Comparison of ENCODE assay signal across 8 mouse cellular contexts in the genomic region with DNA sequence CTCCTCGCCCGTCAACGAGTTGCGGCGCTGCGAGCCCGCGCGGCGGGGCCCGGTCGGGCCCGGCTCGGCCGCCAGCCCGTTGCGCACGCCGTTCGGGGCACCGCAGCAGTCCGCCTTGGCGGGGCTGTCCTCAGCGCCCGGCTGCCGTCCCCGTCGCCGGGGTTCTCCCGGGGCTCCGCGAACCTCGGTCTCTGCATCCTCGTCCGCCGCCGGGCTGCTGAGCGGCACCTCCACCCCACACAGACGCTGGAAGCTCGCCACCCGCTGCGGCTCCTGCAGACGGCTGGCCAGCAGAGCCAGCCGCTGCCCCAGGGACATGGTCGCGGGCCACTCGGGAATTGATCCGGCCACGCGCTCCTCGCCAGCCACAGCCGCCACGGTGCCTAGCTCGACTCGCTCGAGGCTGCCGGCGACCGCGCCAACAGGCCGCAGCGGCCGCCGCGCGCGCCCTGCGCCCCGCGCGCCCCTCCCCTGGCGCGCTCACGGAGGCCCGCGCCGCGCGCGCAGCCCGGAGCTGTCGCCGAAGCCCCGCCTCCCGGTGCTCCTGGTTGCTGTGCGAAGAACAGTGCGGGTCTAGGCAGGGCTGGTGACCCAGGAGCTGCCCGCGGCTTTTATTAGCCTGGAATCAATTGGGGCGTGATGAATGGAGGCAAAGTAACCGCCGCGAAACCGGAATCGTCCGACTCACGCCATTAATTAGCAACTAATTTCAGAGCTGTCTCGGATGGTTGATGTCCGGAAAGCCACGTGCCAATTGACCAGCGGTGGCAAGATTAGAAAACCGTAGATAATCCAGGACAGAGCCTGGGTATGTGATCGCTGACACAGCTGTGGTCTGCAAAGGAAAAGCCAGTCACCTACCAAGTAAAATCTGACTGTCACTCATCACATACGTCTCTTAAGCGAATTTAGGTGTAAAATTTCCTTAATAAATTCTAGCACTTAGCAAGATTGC. TPM values are rescaled to one million over a fixed set of nuclear protein-coding genes. Genes with fewer than 3 reads are reported as not detected.
DNase-seq lines count a peak whose midpoint lies in the region; ATAC-seq and TF ChIP-seq lines count a peak whose summit lies in the region.

Gene Sgpp1, minus strand, starts transcription at position 484 of the 955 bp plus-strand sequence.

- no peaks in the 10 kb centered on the region for H3K36me3 ChIP-seq in embryonic facial prominence, embryonic 14.5 days (ENCODE audit: control insufficient read depth, insufficient read depth, low read length)
- 0 out of 2 replicates have a peak, but pooled peaks cover 3% of the 10 kb centered on the region for H3K36me3 ChIP-seq in heart, adult 2 months (ENCODE audit: control insufficient read depth, insufficient read depth, low read length)
- H3K36me3 ChIP-seq in kidney, adult 2 months (ENCODE audit: control insufficient read depth, insufficient read depth, low read length) = no peaks in the 10 kb centered on the region
- no peaks in the 10 kb centered on the region for H3K36me3 ChIP-seq in limb, embryonic 11.5 days (ENCODE audit: control insufficient read depth, insufficient read depth, low read length)
- no peaks in the 10 kb centered on the region for H3K36me3 ChIP-seq in midbrain, embryonic 13.5 days

- H3K4me1 ChIP-seq in embryonic facial prominence, embryonic 14.5 days (ENCODE audit: control insufficient read depth, insufficient read depth, low read length) = peaks cover 8% of the 10 kb centered on the region
- H3K4me1 ChIP-seq in heart, adult 2 months (ENCODE audit: control insufficient read depth, insufficient read depth, low read length) = peaks cover 5% of the 10 kb centered on the region
- peaks cover 6% of the 10 kb centered on the region; the same call in 1 of the 2 replicates for H3K4me1 ChIP-seq in kidney, adult 2 months (ENCODE audit: control insufficient read depth, insufficient read depth, low read length)
- H3K4me1 ChIP-seq in limb, embryonic 11.5 days (ENCODE audit: control insufficient read depth, insufficient read depth, low read length) = 0 out of 2 replicates have a peak, but pooled peaks cover 4% of the 10 kb centered on the region
- H3K4me1 ChIP-seq in midbrain, embryonic 13.5 days (replicated peaks) = peaks cover 27% of the 10 kb centered on the region

- peak within 1 kb of the TSS; percentile 93 for H3K9ac ChIP-seq in embryonic facial prominence, embryonic 14.5 days (ENCODE audit: low read depth, low read length)
- peak within 1 kb of the TSS; percentile 93 for H3K9ac ChIP-seq in heart, adult 2 months (ENCODE audit: low read depth, low read length)
- H3K9ac ChIP-seq in limb, embryonic 11.5 days (ENCODE audit: low read length) = peak within 1 kb of the TSS; percentile 90
- H3K9ac ChIP-seq in midbrain, embryonic 13.5 days (replicated peaks) = peak within 1 kb of the TSS; percentile 90

- TF ChIP-seq CTCF in heart, adult 2 months (IDR thresholded peaks at IDR 0.05) = no peak
- no peak for TF ChIP-seq CTCF in kidney, adult 2 months (conservative IDR thresholded peaks at IDR 0.05; ENCODE audit: insufficient read depth, insufficient read length, low read depth, low read length)

- H3K27ac ChIP-seq in embryonic facial prominence, embryonic 14.5 days (replicated peaks; ENCODE audit: low read depth, low read length) = peak within 1 kb of the TSS; percentile 70
- peak within 1 kb of the TSS; percentile 88 for H3K27ac ChIP-seq in heart, adult 2 months
- H3K27ac ChIP-seq in kidney, adult 2 months (ENCODE audit: insufficient read depth, low read depth, low read length) = peak within 1 kb of the TSS; percentile 94
- H3K27ac ChIP-seq in limb, embryonic 11.5 days (replicated peaks; ENCODE audit: low read depth, low read length) = no peak within 1 kb of the TSS
- H3K27ac ChIP-seq in midbrain, embryonic 13.5 days = peak within 1 kb of the TSS; percentile 78

- peak within 1 kb of the TSS; percentile 98 for H3K4me2 ChIP-seq in embryonic facial prominence, embryonic 14.5 days (ENCODE audit: low read depth, low read length)
- peak within 1 kb of the TSS; percentile 96 for H3K4me2 ChIP-seq in limb, embryonic 11.5 days (ENCODE audit: low read depth, severe bottlenecking)
- peak within 1 kb of the TSS; percentile 97 for H3K4me2 ChIP-seq in midbrain, embryonic 13.5 days (replicated peaks)

- H3K4me3 ChIP-seq in embryonic facial prominence, embryonic 14.5 days (ENCODE audit: low read depth, low read length) = peak within 1 kb of the TSS; percentile 90
- peak within 1 kb of the TSS; percentile 88 for H3K4me3 ChIP-seq in heart, adult 2 months
- peak within 1 kb of the TSS; percentile 100 for H3K4me3 ChIP-seq in kidney, adult 2 months (ENCODE audit: insufficient read depth, low read depth, low read length)
- H3K4me3 ChIP-seq in limb, embryonic 11.5 days (ENCODE audit: low read depth, low read length) = peak within 1 kb of the TSS; percentile 68
- peak within 1 kb of the TSS; percentile 78 for H3K4me3 ChIP-seq in midbrain, embryonic 13.5 days (replicated peaks)

- peaks cover 2% of the 10 kb centered on the region; the same call in 1 of the 2 replicates for H3K79me2 ChIP-seq in heart, adult 2 months (replicated peaks; ENCODE audit: control insufficient read depth, insufficient read depth, low read length)

- TF ChIP-seq POLR2A in heart, adult 2 months (IDR thresholded peaks at IDR 0.05; ENCODE audit: insufficient read depth, low read depth, low read length) = 0 out of 2 replicates have a peak, but pooled peaks have one; percentile 37
- TF ChIP-seq POLR2A in kidney, adult 2 months (IDR thresholded peaks at IDR 0.05; ENCODE audit: low read depth, low read length) = no peak

- intact Hi-C loops in heart, adult 2 months (cut with DNase I) = loop anchor here (2.0 to 5.0 kb wide), 3 partner anchors 35 to 138 kb away; partner anchors contain the start of gene Ppp2r5e

- DNase-seq in 3134 (ENCODE audit: extremely low read depth, insufficient read length, low spot score) = peak; percentile 83
- DNase-seq in adrenal gland, postnatal 36 days = peak; percentile 92 to 95
- peak; percentile 93 for DNase-seq in embryonic facial prominence, embryonic 14.5 days (ENCODE audit: low spot score)
- DNase-seq in heart, adult 2 months = peak; percentile 88 to 91
- DNase-seq in kidney, adult 2 months = peak; percentile 93
- peak; percentile 85 for DNase-seq in limb, embryonic 11.5 days (ENCODE audit: low spot score)
- peak; percentile 76 for DNase-seq in spleen, adult 12 weeks (ENCODE audit: low spot score)

- TF ChIP-seq EP300 in heart, adult 2 months (IDR thresholded peaks at IDR 0.05; ENCODE audit: insufficient read depth, low read depth, low read length) = no peak

- peak; percentile 95 for ATAC-seq in embryonic facial prominence, embryonic 14.5 days (ENCODE audit: low read depth)
- peak; percentile 90 for ATAC-seq in limb, embryonic 11.5 days (ENCODE audit: insufficient number of reproducible peaks, low FRiP score, low TSS enrichment, low read depth)
- peak; percentile 97 for ATAC-seq in midbrain, embryonic 13.5 days

- H3K27me3 ChIP-seq in embryonic facial prominence, embryonic 14.5 days (replicated peaks; ENCODE audit: control insufficient read depth, insufficient read depth, low read length) = no peaks in the 10 kb centered on the region
- H3K27me3 ChIP-seq in heart, adult 2 months (ENCODE audit: control insufficient read depth, insufficient read depth, low read length) = no peaks in the 10 kb centered on the region
- no peaks in the 10 kb centered on the region for H3K27me3 ChIP-seq in kidney, adult 2 months (replicated peaks; ENCODE audit: control insufficient read depth, insufficient read depth, low read length)
- no peaks in the 10 kb centered on the region for H3K27me3 ChIP-seq in limb, embryonic 11.5 days (ENCODE audit: control insufficient read depth, insufficient read depth, low read length)
- peaks cover 15% of the 10 kb centered on the region; the same call in 1 of the 2 replicates for H3K27me3 ChIP-seq in midbrain, embryonic 13.5 days

- 2% methylated on average over 28 of the region's 105 CpGs for WGBS in embryonic facial prominence, embryonic 14.5 days
- WGBS in heart, adult 2 months = 2% methylated on average over 79 of the region's 105 CpGs
- whole genome bisulfite sequencing in kidney, adult 2 months = under 1% methylated on average over 105 of the region's 105 CpGs
- WGBS in limb, embryonic 11.5 days = under 1% methylated on average over 91 of the region's 105 CpGs
- WGBS in midbrain, embryonic 13.5 days = under 1% methylated on average over 100 of the region's 105 CpGs

- H3K9me3 ChIP-seq in embryonic facial prominence, embryonic 14.5 days (ENCODE audit: control insufficient read depth, low read length) = no peaks in the 10 kb centered on the region
- H3K9me3 ChIP-seq in limb, embryonic 11.5 days (ENCODE audit: control insufficient read depth, low read length) = no peaks in the 10 kb centered on the region
- no peaks in the 10 kb centered on the region for H3K9me3 ChIP-seq in midbrain, embryonic 13.5 days

RNA-seq across cellular contexts. Expression of gene Sgpp1, which starts in this region (rescaled TPM):
- total RNA-seq in adrenal gland, postnatal 36 days (2021) = 100 to 1,000 TPM; 120 to 197 TPM
- 28.1 and 31.6 TPM in 2 replicates for polyA plus RNA-seq in embryonic facial prominence, embryonic 14.5 days (2014; fragmentation: Nextera tagmentation; extraction: Ambion mirVana)
- 10 to 100 TPM; 21.3 to 22.5 TPM for total RNA-seq in heart, adult 2 months (2021)
- 17.1 and 31.1 TPM in 2 replicates for polyA plus RNA-seq in heart, adult 2 months (2012; rRNA removed)
- 77.7 and 78.3 TPM in 2 replicates for polyA plus RNA-seq in kidney, adult 2 months (2012; rRNA removed)
- polyA plus RNA-seq in limb, embryonic 11.5 days (2014; fragmentation: Nextera tagmentation; extraction: Ambion mirVana) = 11.5 and 12.0 TPM in 2 replicates
- polyA plus RNA-seq in midbrain, embryonic 13.5 days (2015; fragmentation: Nextera tagmentation; extraction: Ambion mirVana) = 6.9 and 7.9 TPM in 2 replicates

Comparison
In these comparisons a context has a peak if more than half of its experiments do, and no peak if none do; other contexts are left out.
1. RNA of gene Sgpp1 (total RNA-seq): 120 to 197 TPM in adrenal gland, postnatal 36 days; 21.3 to 22.5 TPM in heart, adult 2 months; every median in the first group is over 4 times any median in the second.
2. Peak in every context shown above with its lines, with median percentiles within 50 percentile points of each other: DNase-seq, ATAC-seq, H3K4me2 ChIP-seq, H3K4me3 ChIP-seq and H3K9ac ChIP-seq.